10 mouse cellular contexts compared by ENCODE assay signal in genomic region chr1:179506530-179507315, GRCm38 (mm10). TPM values are rescaled to one million over a fixed set of nuclear protein-coding genes. Genes with fewer than 3 reads are reported as not detected.
DNase-seq lines count a peak whose midpoint lies in the region; ATAC-seq and TF ChIP-seq lines count a peak whose summit lies in the region.
"Had no signal": no experiment of that assay in that cellular context is flagged by ENCODE, and none has a peak within 500 bp of the region (broad histone marks: within the 10 kb centered on the region; RNA-seq: fewer than 3 reads in every experiment).

No protein-coding gene starts in this region.

- H3K4me2 ChIP-seq in hindbrain, postnatal 0 days (ENCODE audit: low read depth, low read length) = no peak overlapping the region
- no peak overlapping the region for H3K4me2 ChIP-seq in hindbrain, embryonic 13.5 days

- no peak for ATAC-seq in hindbrain, postnatal 0 days
- ATAC-seq in hindbrain, embryonic 13.5 days (ENCODE audit: low FRiP score) = no peak
- peak; percentile 75 for ATAC-seq in CD4-positive, CD25-positive, alpha-beta regulatory T cell, adult 4 months
- ATAC-seq in erythroid progenitor cell, adult 5-6 weeks (replicated peaks; ENCODE audit: low FRiP score, poor library complexity, severe bottlenecking) = peak; percentile 59; the same call in 1 of the 2 replicates
- peak; percentile 71 for ATAC-seq in megakaryocyte, adult 5-6 weeks (ENCODE audit: poor library complexity, severe bottlenecking)

- peak; percentile 65 for TF ChIP-seq CTCF in hindbrain, postnatal 0 days (IDR thresholded peaks at IDR 0.05; ENCODE audit: low read depth)

- no peaks in the 10 kb centered on the region for H3K9me3 ChIP-seq in hindbrain, postnatal 0 days (ENCODE audit: low read length)
- no peaks in the 10 kb centered on the region for H3K9me3 ChIP-seq in hindbrain, embryonic 13.5 days
- H3K9me3 ChIP-seq: megakaryocyte, embryonic 14.5 days had no signal

- no peaks in the 10 kb centered on the region for H3K4me1 ChIP-seq in hindbrain, postnatal 0 days (ENCODE audit: insufficient read depth, low read length)
- no peaks in the 10 kb centered on the region for H3K4me1 ChIP-seq in hindbrain, embryonic 13.5 days (replicated peaks)

- peak; percentile 65 for DNase-seq in hindbrain, postnatal 0 days (ENCODE audit: low spot score)
- peak; percentile 61 for DNase-seq in adrenal gland, postnatal 14 days
- DNase-seq in frontal cortex, postnatal 25 days (ENCODE audit: low spot score in 2 of 2) = no peak
- no peak for DNase-seq in spleen, adult 12 weeks (ENCODE audit: low spot score)

- H3K36me3 ChIP-seq in hindbrain, postnatal 0 days (ENCODE audit: insufficient read depth, low read length) = no peaks in the 10 kb centered on the region
- H3K36me3 ChIP-seq in hindbrain, embryonic 13.5 days = no peaks in the 10 kb centered on the region

- H3K4me3 ChIP-seq in hindbrain, postnatal 0 days (ENCODE audit: low read length) = no peak overlapping the region
- H3K4me3 ChIP-seq in hindbrain, embryonic 13.5 days = no peak overlapping the region
- H3K4me3 ChIP-seq: erythroblast, embryonic 14.5 days; megakaryocyte, embryonic 14.5 days had no signal

- 66% methylated on average over 9 of the region's 9 CpGs for WGBS in hindbrain, postnatal 0 days
- 67% methylated on average over 9 of the region's 9 CpGs for WGBS in hindbrain, embryonic 13.5 days

- no peaks in the 10 kb centered on the region for H3K27me3 ChIP-seq in hindbrain, postnatal 0 days (ENCODE audit: insufficient read depth, low read length)
- H3K27me3 ChIP-seq in hindbrain, embryonic 13.5 days = no peaks in the 10 kb centered on the region
- H3K27me3 ChIP-seq: megakaryocyte, embryonic 14.5 days had no signal

- no peak overlapping the region for H3K9ac ChIP-seq in hindbrain, postnatal 0 days (replicated peaks; ENCODE audit: low read length)
- H3K9ac ChIP-seq in hindbrain, embryonic 13.5 days = no peak overlapping the region

- no peak overlapping the region for H3K27ac ChIP-seq in hindbrain, postnatal 0 days
- no peak overlapping the region for H3K27ac ChIP-seq in hindbrain, embryonic 13.5 days

RNA-seq across cellular contexts. Expression of gene Smyd3, which starts 11.1 kb away (rescaled TPM):
- 15.4 and 17.9 TPM in 2 replicates for total RNA-seq in hindbrain, postnatal 0 days (2014; rRNA removed)
- 23.3 and 26.1 TPM in 2 replicates for polyA plus RNA-seq in hindbrain, postnatal 0 days (2015; fragmentation: Nextera tagmentation; extraction: Ambion mirVana)
- polyA plus RNA-seq in hindbrain, embryonic 13.5 days (2015; fragmentation: Nextera tagmentation; extraction: Ambion mirVana) = 19.6 and 20.7 TPM in 2 replicates
- 10 to 100 TPM; 46.9 to 47.9 TPM for polyA plus RNA-seq in CD4-positive, CD25-positive, alpha-beta regulatory T cell, adult 4 months (2017; shearing (Covaris generic))
- total RNA-seq in adrenal gland, postnatal 14 days (2021) = 6.5 and 7.3 TPM in 2 replicates
- 0.42 and 0.72 TPM in 2 replicates for total RNA-seq in erythroid progenitor cell, adult 5-6 weeks (2015; ENCODE audit: low replicate concordance)
- 2.7 and 7.8 TPM in 2 replicates for total RNA-seq in erythroid progenitor cell, adult 5-6 weeks (2017; ENCODE audit: low replicate concordance)
- 7.9 and 13.7 TPM in 2 replicates for total RNA-seq in megakaryocyte, adult 5-6 weeks (2015)
- 11.4 and 14.8 TPM in 2 replicates for total RNA-seq in megakaryocyte, adult 5-6 weeks (2017)

RNA-seq across cellular contexts. Expression of gene Tfb2m, which starts 39.3 kb away (rescaled TPM):
- total RNA-seq in hindbrain, postnatal 0 days (2014; rRNA removed) = 9.2 and 20.2 TPM in 2 replicates
- polyA plus RNA-seq in hindbrain, postnatal 0 days (2015; fragmentation: Nextera tagmentation; extraction: Ambion mirVana) = 30.5 and 35.3 TPM in 2 replicates
- polyA plus RNA-seq in hindbrain, embryonic 13.5 days (2015; fragmentation: Nextera tagmentation; extraction: Ambion mirVana) = 35.2 and 39.0 TPM in 2 replicates
- 10 to 100 TPM; 29.1 to 33.3 TPM for polyA plus RNA-seq in CD4-positive, CD25-positive, alpha-beta regulatory T cell, adult 4 months (2017; shearing (Covaris generic))
- 57.2 and 67.9 TPM in 2 replicates for total RNA-seq in adrenal gland, postnatal 14 days (2021)
- 9.2 and 31.4 TPM in 2 replicates for total RNA-seq in erythroid progenitor cell, adult 5-6 weeks (2015; ENCODE audit: low replicate concordance)
- 7.9 and 13.0 TPM in 2 replicates for total RNA-seq in erythroid progenitor cell, adult 5-6 weeks (2017; ENCODE audit: low replicate concordance)
- 19.9 and 25.2 TPM in 2 replicates for total RNA-seq in megakaryocyte, adult 5-6 weeks (2015)
- 19.6 and 33.1 TPM in 2 replicates for total RNA-seq in megakaryocyte, adult 5-6 weeks (2017)

RNA-seq across cellular contexts. Expression of gene Cnst, which starts 39.4 kb away (rescaled TPM):
- 30.2 and 32.1 TPM in 2 replicates for total RNA-seq in hindbrain, postnatal 0 days (2014; rRNA removed)
- polyA plus RNA-seq in hindbrain, postnatal 0 days (2015; fragmentation: Nextera tagmentation; extraction: Ambion mirVana) = 16.2 and 16.3 TPM in 2 replicates
- polyA plus RNA-seq in hindbrain, embryonic 13.5 days (2015; fragmentation: Nextera tagmentation; extraction: Ambion mirVana) = 27.7 and 30.9 TPM in 2 replicates
- 10 to 100 TPM; 15.5 to 22.3 TPM for polyA plus RNA-seq in CD4-positive, CD25-positive, alpha-beta regulatory T cell, adult 4 months (2017; shearing (Covaris generic))
- 40.4 and 49.6 TPM in 2 replicates for total RNA-seq in adrenal gland, postnatal 14 days (2021)
- total RNA-seq in erythroid progenitor cell, adult 5-6 weeks (2015; ENCODE audit: low replicate concordance) = 33.2 and 37.3 TPM in 2 replicates
- 37.8 and 44.5 TPM in 2 replicates for total RNA-seq in erythroid progenitor cell, adult 5-6 weeks (2017; ENCODE audit: low replicate concordance)
- 13.5 and 14.7 TPM in 2 replicates for total RNA-seq in megakaryocyte, adult 5-6 weeks (2015)
- total RNA-seq in megakaryocyte, adult 5-6 weeks (2017) = 22.6 and 23.8 TPM in 2 replicates

Comparison
In these comparisons a context has a peak if more than half of its experiments do, and no peak if none do; other contexts are left out.
1. ATAC-seq: peak in CD4-positive, CD25-positive, alpha-beta regulatory T cell, adult 4 months (single experiment), erythroid progenitor cell, adult 5-6 weeks (single experiment) and megakaryocyte, adult 5-6 weeks (single experiment); none in hindbrain, postnatal 0 days (single experiment) and hindbrain, embryonic 13.5 days (single experiment).
2. DNase-seq: peak in hindbrain, postnatal 0 days (single experiment) and adrenal gland, postnatal 14 days (single experiment); none in frontal cortex, postnatal 25 days (0 of 2) and spleen, adult 12 weeks (single experiment).